Mouse (Mus musculus) inflammation-experienced regulatory T-cells, adult 6 months (primary cell): ENCODE results near the gene Kif1b. TPM values are rescaled to one million over a fixed set of nuclear protein-coding genes. Genes with fewer than 3 reads are reported as not detected.

Experiments used
- ATAC-seq: one replicate; pipeline ENCODE4 v1.8.0; 2017
- polyA plus RNA-seq, 3 experiments: library from polyadenylated mRNA; unstranded; fragments of 100-300 nt; shearing (Covaris generic); gene quantifications; one replicate each; pipeline ENCODE4 v1.2.1; 2017

Gene Kif1b
- polyA plus RNA-seq, 3 experiments from 2014 or later: 7.9 to 19.7 (median 16.6) TPM

GRCm38 (mm10) chr4:149136116-149136850, 171.2 kb downstream of the Kif1b start:
- no peak for ATAC-seq

- ATAC-seq: no peak
Measured at GRCm38 (mm10) chr4:149133395-149133794, 174.1 kb downstream of the Kif1b start.

- ATAC-seq: no peak
Measured at GRCm38 (mm10) chr4:149131789-149132565, 175.5 kb downstream of the Kif1b start.

GRCm38 (mm10) chr4:149131021-149131752, 176.3 kb downstream of the Kif1b start:
- no peak for ATAC-seq

- ATAC-seq: no peak
Measured at GRCm38 (mm10) chr4:149128467-149128866, 179.0 kb downstream of the Kif1b start.

GRCm38 (mm10) chr4:149126663-149127062, 180.8 kb downstream of the Kif1b start, which contains the start of gene Cort:
TSS of gene Cort (minus strand) at chr4:149126763.
- no peak for ATAC-seq

Other genes starting within 250 kb of the Kif1b start
- 10 to 100 TPM; 13.0 to 18.4 (median 14.2) TPM for gene Pex14, start 207.8 kb downstream of the Kif1b start, polyA plus RNA-seq
- gene Dffa, start 203.5 kb downstream of the Kif1b start, polyA plus RNA-seq: 10 to 100 TPM; 24.4 to 29.2 (median 26.3) TPM
- gene Cort, start 180.9 kb downstream of the Kif1b start, polyA plus RNA-seq: under 1 TPM in 1 of 3 experiments, not detected in 2; 0.73 TPM
- 10 to 100 TPM in 1 of 3 experiments, 1 to 10 TPM in 2; 3.7 to 34.5 (median 6.7) TPM for gene Cenps, start 170.1 kb downstream of the Kif1b start, polyA plus RNA-seq
- 10 to 100 TPM; 37.7 to 56.0 (median 53.5) TPM for gene Pgd, start 140.9 kb downstream of the Kif1b start, polyA plus RNA-seq
- 10 to 100 TPM in 2 of 3 experiments, 1 to 10 TPM in 1; 9.1 to 18.5 (median 14.7) TPM for gene Ube4b, start 119.1 kb upstream of the Kif1b start, polyA plus RNA-seq
- gene Rbp7, start 147.3 kb upstream of the Kif1b start, polyA plus RNA-seq: not detected
- gene Tmem274, start 169.7 kb upstream of the Kif1b start, polyA plus RNA-seq: under 1 TPM in 1 of 3 experiments, not detected in 2; 0.63 TPM
- 1 to 10 TPM; 6.2 to 6.9 (median 6.3) TPM for gene Nmnat1, start 177.5 kb upstream of the Kif1b start, polyA plus RNA-seq
- gene Lzic, start 177.5 kb upstream of the Kif1b start, polyA plus RNA-seq: 10 to 100 TPM; 26.0 to 43.4 (median 28.2) TPM
- gene Ctnnbip1, start 210.5 kb upstream of the Kif1b start, polyA plus RNA-seq: 1 to 10 TPM in 2 of 3 experiments, under 1 TPM in 1; 0.59 to 1.4 (median 1.4) TPM